Mouse (Mus musculus) liver, adult 2 months (tissue): ENCODE measurements around the gene Gfra1. TPM values are rescaled to one million over a fixed set of nuclear protein-coding genes. Genes with fewer than 3 reads are reported as not detected.

Experiments used
- DNase-seq: peaks from one replicate; pipeline ENCODE4 v3.0.0-alpha.2; 2011; ENCODE audit warnings: low read depth, low spot score; ENCODE audit errors: extremely low read depth
- H3K27ac ChIP-seq: fragments of 200-500 bp; replicated peaks from 2 replicates; pipeline ENCODE4 v1.5.1; 2012; ENCODE audit warnings: low read depth, mild to moderate bottlenecking, control low read depth, inconsistent platforms, low read length; ENCODE audit not compliant: insufficient read depth
- H3K27me3 ChIP-seq: fragments of 200-500 bp; 2 replicates; pipeline ENCODE4 v1.6.1; 2012; ENCODE audit warnings: mild to moderate bottlenecking, moderate library complexity, low read length, inconsistent platforms; ENCODE audit not compliant: control insufficient read depth, insufficient read depth
- H3K36me3 ChIP-seq: fragments of 200-500 bp; 2 replicates; pipeline ENCODE4 v1.6.1; 2012; ENCODE audit warnings: low read length, inconsistent platforms; ENCODE audit not compliant: control insufficient read depth, insufficient read depth
- H3K4me1 ChIP-seq: fragments of 200-500 bp; 2 replicates; pipeline ENCODE4 v1.6.1; 2011; ENCODE audit warnings: low read length; ENCODE audit not compliant: control insufficient read depth, insufficient read depth
- H3K4me3 ChIP-seq: fragments of 200-500 bp; 2 replicates; pipeline ENCODE4 v1.5.1; 2011; ENCODE audit warnings: low read depth, mild to moderate bottlenecking, control low read depth, low read length, moderate library complexity; ENCODE audit not compliant: insufficient read depth
- H3K79me2 ChIP-seq: fragments of 200-500 bp; 2 replicates; pipeline ENCODE4 v1.6.1; 2012; ENCODE audit warnings: inconsistent platforms, mild to moderate bottlenecking, low read length, moderate library complexity; ENCODE audit not compliant: control insufficient read depth, insufficient read depth
- H3K9ac ChIP-seq: fragments of 200-500 bp; 2 replicates; pipeline ENCODE4 v1.6.1; 2012; ENCODE audit warnings: low read depth, mild to moderate bottlenecking, control low read depth, inconsistent platforms, low read length
- CTCF ChIP-seq: fragments of 200-500 bp; IDR thresholded peaks from 2 replicates; pipeline ENCODE4 v1.5.1; 2011; ENCODE audit warnings: low read depth, low read length, control low read depth
- POLR2A ChIP-seq: fragments of 200-500 bp; IDR thresholded peaks from 2 replicates; pipeline ENCODE4 v1.6.1; 2011; ENCODE audit warnings: low read length, control low read depth; ENCODE audit not compliant: insufficient read depth; ENCODE audit errors: extremely low read depth
- WGBS: fragments of 180-500 bp; shearing (Covaris S2); methylation state at CpG from one replicate; pipeline ENCODE4 v1.1.7; 2018; 5-methylcytosine and 5-hydroxymethylcytosine counted together
- polyA plus RNA-seq: library from polyadenylated mRNA; depleted of rRNA; stranded (reverse); fragments of >200 nt; gene quantifications from 2 replicates; pipeline ENCODE4 v1.2.3, GENCODE M21; 2012
- total RNA-seq: library from RNA; depleted of rRNA; stranded (reverse); fragments of >200 nt; gene quantifications from 2 replicates; pipeline ENCODE4 v1.2.3, GENCODE M21; 2014

Gfra1 gene
- total and polyA plus RNA-seq, 2 experiments: 38.9 to 101 TPM

DNA sequence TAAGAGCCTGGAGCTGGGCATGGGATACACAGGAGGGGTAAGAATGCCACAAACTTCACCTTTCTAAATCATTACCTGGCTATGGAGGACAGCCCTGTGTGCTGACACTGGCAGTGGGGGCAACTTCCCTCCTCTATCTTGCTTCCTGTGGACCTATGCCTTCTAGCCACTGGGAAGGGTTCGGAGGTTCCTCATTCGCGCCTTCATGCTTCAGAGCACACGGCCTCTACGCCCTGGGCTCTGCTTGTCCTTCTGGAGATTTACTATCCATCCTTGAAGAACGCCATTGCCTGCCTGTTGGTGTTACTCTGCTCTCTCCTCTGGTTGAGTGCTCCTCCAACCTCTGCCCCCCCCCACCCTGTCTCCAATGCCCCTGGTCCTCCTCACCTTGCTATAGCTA is 118.9 kb downstream of the Gfra1 start:
- H3K4me3 ChIP-seq: no peak overlapping the region
- no peaks in the 10 kb centered on the region for H3K36me3 ChIP-seq
- H3K27me3 ChIP-seq: no peaks in the 10 kb centered on the region
- 90% methylated on average over 6 of the region's 6 CpGs for WGBS
- H3K4me1 ChIP-seq: peaks cover 2% of the 10 kb centered on the region; the same call in 1 of the 2 replicates
- DNase-seq: no peak
- no peak overlapping the region for H3K27ac ChIP-seq
- H3K9ac ChIP-seq: no peak overlapping the region
- TF ChIP-seq POLR2A: no peak
- no peak for TF ChIP-seq CTCF
- peaks cover 19% of the 10 kb centered on the region; the same call in 1 of the 2 replicates for H3K79me2 ChIP-seq

DNA sequence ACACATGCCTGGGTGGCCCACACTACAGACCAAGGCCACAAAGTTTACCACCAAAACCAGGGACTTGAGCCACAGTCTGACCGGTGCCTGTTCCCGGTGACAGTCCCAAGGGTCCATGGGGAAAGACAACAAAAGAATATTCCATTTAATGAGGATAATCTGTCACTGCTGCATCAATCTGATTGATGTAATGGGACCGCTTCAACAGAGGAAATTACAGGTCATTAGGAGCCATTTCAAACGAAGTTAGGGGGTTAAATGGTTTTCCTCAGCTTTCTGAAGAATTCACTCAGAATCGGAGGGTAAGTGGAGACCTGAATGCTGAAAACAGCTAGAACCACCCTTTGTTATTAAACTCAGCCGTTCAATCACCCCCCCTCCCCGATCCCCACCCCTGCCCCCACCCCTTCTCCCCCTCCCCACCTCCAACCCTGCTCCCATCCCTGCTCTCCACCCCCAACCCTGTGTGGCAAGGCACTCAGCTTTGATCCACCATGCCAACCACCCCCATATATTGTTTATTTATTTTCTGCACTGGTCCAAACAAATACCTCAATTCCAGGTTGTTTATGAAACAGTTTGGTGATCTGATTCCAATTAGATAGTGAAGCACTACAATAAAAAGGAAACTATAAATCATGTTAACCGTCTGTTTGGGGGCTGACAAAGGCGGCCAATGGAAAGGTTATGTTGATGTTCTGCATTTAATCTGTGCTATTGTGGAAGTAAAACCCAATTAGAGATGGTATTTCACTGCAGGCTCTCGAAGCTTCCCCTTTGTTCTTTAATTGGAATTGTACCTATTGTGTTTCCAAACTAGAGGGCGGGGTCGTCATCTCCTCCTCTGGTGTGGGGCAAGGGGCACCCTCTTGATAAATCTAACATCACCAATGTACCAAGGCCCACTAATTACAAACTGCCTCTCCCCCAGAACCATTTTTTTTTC is 119.9 kb downstream of the Gfra1 start:
- 84% methylated on average over 12 of the region's 12 CpGs for WGBS
- TF ChIP-seq POLR2A (no peak), CTCF (no peak)
- Histone ChIP-seq H3K36me3 (no peaks in the 10 kb centered on the region), H3K4me1 (peaks cover 2% of the 10 kb centered on the region; the same call in 1 of the 2 replicates), H3K79me2 (peaks cover 17% of the 10 kb centered on the region; the same call in 1 of the 2 replicates), H3K27me3 (no peaks in the 10 kb centered on the region), H3K9ac (no peak overlapping the region), H3K4me3 (no peak overlapping the region), H3K27ac (no peak overlapping the region)
- DNase-seq: no peak

DNA sequence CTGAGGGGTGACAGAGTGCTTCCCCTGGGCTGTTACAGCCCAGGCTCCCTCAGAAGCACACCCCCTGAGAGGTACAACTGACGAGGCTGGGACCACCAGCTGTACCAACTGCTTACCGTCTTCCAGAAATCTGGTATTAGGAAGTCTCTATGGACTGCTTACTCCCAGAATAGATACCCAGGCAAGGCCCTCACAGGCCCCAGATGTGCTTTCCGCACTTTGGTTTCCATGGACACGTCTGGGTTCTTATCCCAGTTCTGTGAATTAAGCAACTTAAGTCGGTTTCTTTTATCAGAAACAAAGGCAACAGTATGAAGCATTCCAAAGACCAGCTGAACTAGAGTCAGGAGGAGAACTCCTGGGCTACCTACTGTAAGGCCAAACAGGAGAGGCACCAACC is 126.4 kb downstream of the Gfra1 start:
- no peak for DNase-seq
- 80% methylated on average over 5 of the region's 5 CpGs for WGBS

DNA sequence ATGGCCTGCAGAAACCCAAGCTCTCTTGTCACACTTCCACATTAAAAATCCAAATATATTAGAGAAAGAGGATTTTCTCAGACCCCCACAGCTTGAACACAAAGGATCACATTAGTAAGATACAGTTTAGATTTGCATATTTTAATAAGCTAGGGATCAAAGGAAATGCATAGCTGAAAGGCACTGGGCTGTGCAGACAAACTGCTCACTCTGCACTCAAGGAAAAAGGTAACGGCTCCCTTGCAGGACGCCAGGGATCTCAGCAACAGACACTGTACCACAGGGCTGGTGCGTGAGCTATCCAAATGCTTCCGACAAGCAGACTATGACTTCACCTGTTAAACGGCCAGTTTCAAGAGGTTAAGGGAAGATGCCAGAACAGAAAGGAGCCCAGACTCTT is 127.7 kb downstream of the Gfra1 start:
- WGBS: 85% methylated on average over 5 of the region's 5 CpGs
- TF ChIP-seq POLR2A (no peak), CTCF (no peak)

More for the DNA sequence above, 126.4 kb downstream of the Gfra1 start:
- Histone ChIP-seq H3K27ac (no peak overlapping the region), H3K27me3 (no peaks in the 10 kb centered on the region), H3K4me3 (no peak overlapping the region), H3K36me3 (no peaks in the 10 kb centered on the region), H3K9ac (no peak overlapping the region), H3K4me1 (no peaks in the 10 kb centered on the region), H3K79me2 (peaks cover 9% of the 10 kb centered on the region; the same call in 1 of the 2 replicates)
- no peak for TF ChIP-seq POLR2A
- no peak for TF ChIP-seq CTCF

GRCm38 (mm10) chr19:58316474-58316873 is 139.2 kb downstream of the Gfra1 start:
- 90% methylated on average over 5 of the region's 5 CpGs for WGBS
- Histone ChIP-seq H3K4me3 (no peak overlapping the region), H3K79me2 (peaks cover 9% of the 10 kb centered on the region), H3K27ac (no peak overlapping the region), H3K36me3 (no peaks in the 10 kb centered on the region; the same call in 1 of the 2 replicates), H3K9ac (no peak overlapping the region), H3K27me3 (no peaks in the 10 kb centered on the region), H3K4me1 (no peaks in the 10 kb centered on the region)
- DNase-seq: no peak
- TF ChIP-seq POLR2A: no peak
- no peak for TF ChIP-seq CTCF

More for the DNA sequence above, 127.7 kb downstream of the Gfra1 start:
- no peaks in the 10 kb centered on the region for H3K27me3 ChIP-seq
- no peak overlapping the region for H3K27ac ChIP-seq
- no peak overlapping the region for H3K4me3 ChIP-seq
- no peak for DNase-seq
- H3K79me2 ChIP-seq: peaks cover 9% of the 10 kb centered on the region; the same call in 1 of the 2 replicates
- no peak overlapping the region for H3K9ac ChIP-seq
- H3K36me3 ChIP-seq: no peaks in the 10 kb centered on the region
- no peaks in the 10 kb centered on the region for H3K4me1 ChIP-seq
